Mouse (Mus musculus) lung, adult 2 months (tissue): ENCODE measurements at regions not wholly inside any gene's neighbourhood (a gene's known extent, or its start where the extent isn't known, plus 50 kb on each side); places are given as distances from the start of the nearest gene placed in this dataset.

Experiments used
- CTCF ChIP-seq: fragments of 200-500 bp; IDR thresholded peaks from 2 replicates; pipeline ENCODE4 v1.5.1; 2011; ENCODE audit warnings: mild to moderate bottlenecking, low read length, control low read depth; ENCODE audit not compliant: insufficient read depth
- POLR2A ChIP-seq: fragments of 200-500 bp; IDR thresholded peaks from 2 replicates; pipeline ENCODE4 v1.6.1; 2011; ENCODE audit warnings: low read depth, mild to moderate bottlenecking, control low read depth, low read length, borderline replicate concordance; ENCODE audit errors: extremely low read depth

DNA sequence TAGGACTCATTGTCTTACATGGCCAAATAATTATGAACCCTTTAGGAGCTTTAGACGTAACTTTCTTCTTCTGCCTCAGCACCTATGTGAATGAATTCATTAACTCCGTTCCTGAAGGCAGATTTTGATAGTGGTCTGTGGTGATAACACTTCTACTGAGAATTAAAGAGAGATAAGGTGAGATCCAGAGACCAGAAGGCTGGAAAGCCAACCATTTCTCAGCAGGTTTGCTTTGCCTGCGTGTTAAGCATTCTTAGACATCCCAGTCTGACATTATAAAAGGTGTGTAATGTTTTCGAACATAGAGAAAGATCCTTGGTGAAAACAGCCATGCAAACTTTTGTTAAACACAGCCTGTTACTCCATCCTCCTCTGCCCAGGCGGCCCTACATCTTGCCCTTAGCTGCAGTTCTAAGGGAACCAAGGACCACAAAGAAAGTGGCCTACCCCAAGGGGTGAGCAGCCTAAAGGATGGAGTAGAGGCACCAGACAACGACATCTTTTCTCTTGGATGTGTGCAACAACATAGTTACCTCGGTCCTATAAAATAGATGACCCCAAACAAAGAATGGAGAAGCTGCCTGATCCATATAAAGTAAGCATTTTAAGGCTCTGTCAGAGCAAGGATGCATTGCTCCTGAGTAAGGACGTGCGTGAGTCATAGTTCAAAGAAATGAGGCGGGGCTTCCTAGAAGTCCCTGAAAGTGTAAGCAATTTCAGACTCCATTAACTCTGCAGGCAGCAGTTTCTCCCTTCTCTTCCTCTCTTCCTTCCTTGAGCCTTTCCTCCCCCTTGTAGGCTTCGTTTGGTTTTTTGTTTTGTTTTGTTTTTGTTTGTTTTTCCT is 55.1 kb upstream of the Xpr1 start:
- TF ChIP-seq CTCF (no peak), POLR2A (no peak)
